Mouse (Mus musculus): ENCODE data around the gene Mob1a. TPM values are rescaled to one million over a fixed set of nuclear protein-coding genes. Genes with fewer than 3 reads are reported as not detected.
A peak's percentile ranks its signal among the peaks of the same experiment; 100 is the strongest.
"Not testable (repeated sequence)": the region's sequence is repeated elsewhere in the genome, so short reads cannot be mapped to it uniquely, and the experiment has no call there.

The Mob1a gene
- polyA plus RNA-seq, 1 experiment from 2014 or later: 48.5 TPM

- Histone ChIP-seq H3K9ac (no peak overlapping the region), H3K36me3 (peaks cover 21% of the 10 kb centered on the region), H3K4me2 (replicated peaks) (peak overlapping the region; percentile 71), H3K4me1 (peaks cover 14% of the 10 kb centered on the region), H3K9me3 (no peaks in the 10 kb centered on the region), H3K27ac (no peak overlapping the region), H3K4me3 (peak overlapping the region; percentile 91; the same call in 1 of the 2 replicates), H3K27me3 (replicated peaks) (no peaks in the 10 kb centered on the region)
- ATAC-seq (ENCODE audit: low FRiP score, low read depth): no peak
- 2% methylated on average over 10 of the region's 10 CpGs for WGBS
These were observed 9.8 kb upstream of the Mob1a start for GRCm38 (mm10) chr6:83316022-83316421.

GRCm38 (mm10) chr6:83317108-83317741 lies 8.6 kb upstream of the Mob1a start:
- ATAC-seq (ENCODE audit: low FRiP score, low read depth): peak; percentile 99
- H3K4me1 ChIP-seq: peaks cover 14% of the 10 kb centered on the region
- H3K4me3 ChIP-seq: peak overlapping the region; percentile 91
- H3K4me2 ChIP-seq (replicated peaks): peak overlapping the region; percentile 71
- H3K9me3 ChIP-seq: no peaks in the 10 kb centered on the region
- under 1% methylated on average over 52 of the region's 52 CpGs for WGBS
- peak overlapping the region; percentile 82 for H3K9ac ChIP-seq
- peaks cover 9% of the 10 kb centered on the region; the same call in 1 of the 2 replicates for H3K36me3 ChIP-seq
- H3K27me3 ChIP-seq (replicated peaks): no peaks in the 10 kb centered on the region
- H3K27ac ChIP-seq: no peak overlapping the region; the same call in 1 of the 2 replicates

GRCm38 (mm10) chr6:83321927-83322326 lies 3.9 kb upstream of the Mob1a start:
- no peak overlapping the region for H3K4me2 ChIP-seq (replicated peaks)
- H3K4me1 ChIP-seq: peaks cover 9% of the 10 kb centered on the region
- H3K27me3 ChIP-seq (replicated peaks): no peaks in the 10 kb centered on the region
- H3K9ac ChIP-seq: no peak overlapping the region
- no peak for ATAC-seq (ENCODE audit: low FRiP score, low read depth)
- H3K4me3 ChIP-seq: no peak overlapping the region
- no peaks in the 10 kb centered on the region for H3K36me3 ChIP-seq
- WGBS: 65% methylated on average over 1 of the region's 1 CpGs
- H3K27ac ChIP-seq: no peak overlapping the region
- no peaks in the 10 kb centered on the region for H3K9me3 ChIP-seq

- Histone ChIP-seq H3K4me1 (peaks cover 11% of the 10 kb centered on the region), H3K9me3 (no peaks in the 10 kb centered on the region), H3K4me3 (no peak overlapping the region), H3K27me3 (replicated peaks) (no peaks in the 10 kb centered on the region), H3K4me2 (replicated peaks) (no peak overlapping the region), H3K9ac (no peak overlapping the region), H3K27ac (no peak overlapping the region), H3K36me3 (no peaks in the 10 kb centered on the region)
- ATAC-seq (ENCODE audit: low FRiP score, low read depth): no peak
- WGBS: 62% methylated on average over 2 of the region's 2 CpGs
These were observed 3.0 kb upstream of the Mob1a start for GRCm38 (mm10) chr6:83322794-83323193.

GRCm38 (mm10) chr6:83323652-83324419 lies 2.0 kb upstream of the Mob1a start:
- WGBS: 67% methylated on average over 8 of the region's 8 CpGs
- no peak for ATAC-seq (ENCODE audit: low FRiP score, low read depth)
- peaks cover 11% of the 10 kb centered on the region for H3K4me1 ChIP-seq

GRCm38 (mm10) chr6:83326394-83326736 lies 549 bp downstream of the Mob1a start:
- Histone ChIP-seq H3K36me3 (peaks cover 12% of the 10 kb centered on the region), H3K27me3 (replicated peaks) (no peaks in the 10 kb centered on the region), H3K4me2 (replicated peaks) (peak overlapping the region; percentile 83), H3K4me1 (peaks cover 11% of the 10 kb centered on the region), H3K4me3 (peak overlapping the region; percentile 82), H3K9me3 (no peaks in the 10 kb centered on the region), H3K27ac (peak overlapping the region; percentile 88; the same call in 1 of the 2 replicates), H3K9ac (peak overlapping the region; percentile 96)
- no peak for ATAC-seq (ENCODE audit: low FRiP score, low read depth)
- 10% methylated on average over 6 of the region's 6 CpGs for WGBS

More at GRCm38 (mm10) chr6:83323652-83324419, 2.0 kb upstream of the Mob1a start:
- no peaks in the 10 kb centered on the region for H3K36me3 ChIP-seq
- H3K9me3 ChIP-seq: no peaks in the 10 kb centered on the region
- no peak overlapping the region for H3K4me2 ChIP-seq (replicated peaks)
- H3K27me3 ChIP-seq (replicated peaks): no peaks in the 10 kb centered on the region
- H3K27ac ChIP-seq: no peak overlapping the region
- H3K9ac ChIP-seq: no peak overlapping the region
- no peak overlapping the region for H3K4me3 ChIP-seq

GRCm38 (mm10) chr6:83326761-83327160 lies 945 bp downstream of the Mob1a start:
- Histone ChIP-seq H3K27ac (no peak overlapping the region), H3K36me3 (peaks cover 16% of the 10 kb centered on the region), H3K9ac (peak overlapping the region; percentile 96), H3K4me1 (peaks cover 11% of the 10 kb centered on the region), H3K4me2 (replicated peaks) (peak overlapping the region; percentile 83), H3K27me3 (replicated peaks) (no peaks in the 10 kb centered on the region), H3K9me3 (no peaks in the 10 kb centered on the region), H3K4me3 (peak overlapping the region; percentile 82)
- WGBS: 72% methylated on average over 6 of the region's 6 CpGs
- no peak for ATAC-seq (ENCODE audit: low FRiP score, low read depth)

- ATAC-seq (ENCODE audit: low FRiP score, low read depth): no peak
- no peak overlapping the region for H3K4me2 ChIP-seq (replicated peaks)
These were observed 1.9 kb downstream of the Mob1a start for GRCm38 (mm10) chr6:83327591-83328190.

GRCm38 (mm10) chr6:83341387-83341786 lies 15.6 kb downstream of the Mob1a start:
- H3K4me2 ChIP-seq (replicated peaks): no peak overlapping the region
- H3K4me3 ChIP-seq: no peak overlapping the region
- peaks cover 52% of the 10 kb centered on the region for H3K36me3 ChIP-seq
- no peaks in the 10 kb centered on the region for H3K4me1 ChIP-seq
- ATAC-seq (ENCODE audit: low FRiP score, low read depth): no peak
- H3K27me3 ChIP-seq (replicated peaks): no peaks in the 10 kb centered on the region
- no peak overlapping the region for H3K27ac ChIP-seq
- H3K9ac ChIP-seq: no peak overlapping the region
- 88% methylated on average over 3 of the region's 3 CpGs for WGBS
- H3K9me3 ChIP-seq: no peaks in the 10 kb centered on the region

More at GRCm38 (mm10) chr6:83327591-83328190, 1.9 kb downstream of the Mob1a start:
- Histone ChIP-seq H3K4me1 (peaks cover 11% of the 10 kb centered on the region), H3K9ac (no peak overlapping the region), H3K36me3 (peaks cover 24% of the 10 kb centered on the region), H3K9me3 (no peaks in the 10 kb centered on the region), H3K27me3 (replicated peaks) (no peaks in the 10 kb centered on the region), H3K27ac (no peak overlapping the region), H3K4me3 (no peak overlapping the region)
- 94% methylated on average over 3 of the region's 3 CpGs for WGBS

- H3K4me2 ChIP-seq (replicated peaks): no peak overlapping the region
- 90% methylated on average over 2 of the region's 2 CpGs for WGBS
- no peak overlapping the region for H3K9ac ChIP-seq
- no peak overlapping the region for H3K4me3 ChIP-seq
- ATAC-seq (ENCODE audit: low FRiP score, low read depth): no peak
- H3K27me3 ChIP-seq (replicated peaks): no peaks in the 10 kb centered on the region
- no peak overlapping the region for H3K27ac ChIP-seq
- no peaks in the 10 kb centered on the region for H3K9me3 ChIP-seq
- H3K4me1 ChIP-seq: no peaks in the 10 kb centered on the region
- peaks cover 47% of the 10 kb centered on the region for H3K36me3 ChIP-seq
These were observed 17.1 kb downstream of the Mob1a start for GRCm38 (mm10) chr6:83342957-83343356.

GRCm38 (mm10) chr6:83345285-83345684 lies 19.5 kb downstream of the Mob1a start:
- H3K4me2 ChIP-seq (replicated peaks); H3K9me3 ChIP-seq; ATAC-seq (ENCODE audit: low FRiP score, low read depth); H3K27me3 ChIP-seq (replicated peaks); H3K9ac ChIP-seq; H3K4me3 ChIP-seq; H3K27ac ChIP-seq: not testable (repeated sequence)
- H3K36me3 ChIP-seq: peaks cover 27% of the 10 kb centered on the region
- H3K4me1 ChIP-seq: peaks cover 11% of the 10 kb centered on the region
- 93% methylated on average over 8 of the region's 8 CpGs for WGBS

- Histone ChIP-seq H3K9me3 (no peaks in the 10 kb centered on the region), H3K4me3 (no peak overlapping the region), H3K4me1 (peaks cover 13% of the 10 kb centered on the region), H3K4me2 (replicated peaks) (no peak overlapping the region), H3K27me3 (replicated peaks) (no peaks in the 10 kb centered on the region), H3K27ac (no peak overlapping the region), H3K36me3 (peaks cover 4% of the 10 kb centered on the region), H3K9ac (no peak overlapping the region)
- 89% methylated on average over 3 of the region's 3 CpGs for WGBS
- no peak for ATAC-seq (ENCODE audit: low FRiP score, low read depth)
These were observed 22.1 kb downstream of the Mob1a start for GRCm38 (mm10) chr6:83347916-83348315.

Measured in neural tube, embryonic 12.5 days (tissue).